Mouse (Mus musculus): ENCODE data around the gene Katna1. TPM values are rescaled to one million over a fixed set of nuclear protein-coding genes. Genes with fewer than 3 reads are reported as not detected.

Katna1 gene
- 34.1 and 45.5 TPM in 2 replicates for polyA plus RNA-seq (2015; fragmentation: Nextera tagmentation; extraction: Ambion mirVana)

- ATAC-seq (replicated peaks; ENCODE audit: extremely low read depth, insufficient read depth, low FRiP score) = peak; percentile 99
- H3K27me3 ChIP-seq (ENCODE audit: control insufficient read depth, insufficient read depth, low read length) = no peaks in the 10 kb centered on the region
- peak within 1 kb of the TSS; percentile 90 for H3K9ac ChIP-seq (ENCODE audit: low read length)
- H3K4me1 ChIP-seq (ENCODE audit: control insufficient read depth, insufficient read depth, low read length) = peaks cover 10% of the 10 kb centered on the region
- peak within 1 kb of the TSS; percentile 94 for H3K4me2 ChIP-seq (ENCODE audit: low read depth, low read length)
- peak within 1 kb of the TSS; percentile 83 for H3K27ac ChIP-seq (ENCODE audit: low read length)
- under 1% methylated on average over 49 of the region's 49 CpGs for WGBS
- no peaks in the 10 kb centered on the region for H3K9me3 ChIP-seq (replicated peaks; ENCODE audit: control insufficient read depth, low read length)
- peak within 1 kb of the TSS; percentile 97 for H3K4me3 ChIP-seq (ENCODE audit: low read length)
- H3K36me3 ChIP-seq (ENCODE audit: control insufficient read depth, insufficient read depth) = no peaks in the 10 kb centered on the region
Observed at GRCm38 (mm10) chr10:7725751-7726500, at the start of gene Katna1. Katna1 (plus strand) TSS chr10:7726000.

GRCm38 (mm10) chr10:7680731-7681301 lies 45.0 kb upstream of the Katna1 start, which contains the start of the genes Pcmt1 and Lats1:
Pcmt1 (minus strand) TSS chr10:7681136.
Lats1 (plus strand) TSS chr10:7681214.
- Histone ChIP-seq H3K4me3 (ENCODE audit: low read length) (peak within 1 kb of the TSS; percentile 95), H3K36me3 (ENCODE audit: control insufficient read depth, insufficient read depth) (peaks cover 18% of the 10 kb centered on the region), H3K27ac (ENCODE audit: low read length) (peak within 1 kb of the TSS; percentile 99), H3K9me3 (replicated peaks; ENCODE audit: control insufficient read depth, low read length) (no peaks in the 10 kb centered on the region), H3K4me2 (ENCODE audit: low read depth, low read length) (peak within 1 kb of the TSS; percentile 83), H3K27me3 (ENCODE audit: control insufficient read depth, insufficient read depth, low read length) (no peaks in the 10 kb centered on the region), H3K4me1 (ENCODE audit: control insufficient read depth, insufficient read depth, low read length) (peaks cover 26% of the 10 kb centered on the region), H3K9ac (ENCODE audit: low read length) (peak within 1 kb of the TSS; percentile 100)
- ATAC-seq (replicated peaks; ENCODE audit: extremely low read depth, insufficient read depth, low FRiP score) = peak; percentile 84
- WGBS = under 1% methylated on average over 65 of the region's 65 CpGs

- WGBS = under 1% methylated on average over 53 of the region's 64 CpGs
- Histone ChIP-seq H3K4me2 (ENCODE audit: low read depth, low read length) (peak overlapping the region; percentile 83), H3K9me3 (replicated peaks; ENCODE audit: control insufficient read depth, low read length) (no peaks in the 10 kb centered on the region), H3K9ac (ENCODE audit: low read length) (peak overlapping the region; percentile 100), H3K4me3 (ENCODE audit: low read length) (peak overlapping the region; percentile 95), H3K36me3 (ENCODE audit: control insufficient read depth, insufficient read depth) (peaks cover 12% of the 10 kb centered on the region; the same call in 1 of the 2 replicates), H3K4me1 (ENCODE audit: control insufficient read depth, insufficient read depth, low read length) (peaks cover 26% of the 10 kb centered on the region), H3K27ac (ENCODE audit: low read length) (peak overlapping the region; percentile 99), H3K27me3 (ENCODE audit: control insufficient read depth, insufficient read depth, low read length) (no peaks in the 10 kb centered on the region)
- peak; percentile 91 for ATAC-seq (replicated peaks; ENCODE audit: extremely low read depth, insufficient read depth, low FRiP score)
Observed at GRCm38 (mm10) chr10:7681343-7682025, 44.3 kb upstream of the Katna1 start.

- Histone ChIP-seq H3K9ac (ENCODE audit: low read length) (peak overlapping the region; percentile 100), H3K4me1 (ENCODE audit: control insufficient read depth, insufficient read depth, low read length) (peaks cover 28% of the 10 kb centered on the region), H3K36me3 (ENCODE audit: control insufficient read depth, insufficient read depth) (peaks cover 9% of the 10 kb centered on the region; the same call in 1 of the 2 replicates), H3K27me3 (ENCODE audit: control insufficient read depth, insufficient read depth, low read length) (no peaks in the 10 kb centered on the region), H3K4me2 (ENCODE audit: low read depth, low read length) (peak overlapping the region; percentile 83), H3K9me3 (replicated peaks; ENCODE audit: control insufficient read depth, low read length) (no peaks in the 10 kb centered on the region), H3K27ac (ENCODE audit: low read length) (0 out of 2 replicates have a peak overlapping the region, but pooled peaks have one; percentile 13), H3K4me3 (ENCODE audit: low read length) (peak overlapping the region; percentile 95)
- ATAC-seq (replicated peaks; ENCODE audit: extremely low read depth, insufficient read depth, low FRiP score) = no peak
- WGBS = 33% methylated on average over 3 of the region's 3 CpGs
Observed at GRCm38 (mm10) chr10:7682249-7682648, 43.6 kb upstream of the Katna1 start.

GRCm38 (mm10) chr10:7686902-7687301 lies 38.9 kb upstream of the Katna1 start:
- Histone ChIP-seq H3K9me3 (replicated peaks; ENCODE audit: control insufficient read depth, low read length) (no peaks in the 10 kb centered on the region), H3K27ac (ENCODE audit: low read length) (no peak overlapping the region), H3K4me3 (ENCODE audit: low read length) (no peak overlapping the region), H3K9ac (ENCODE audit: low read length) (no peak overlapping the region), H3K36me3 (ENCODE audit: control insufficient read depth, insufficient read depth) (peaks cover 9% of the 10 kb centered on the region; the same call in 1 of the 2 replicates), H3K27me3 (ENCODE audit: control insufficient read depth, insufficient read depth, low read length) (no peaks in the 10 kb centered on the region), H3K4me1 (ENCODE audit: control insufficient read depth, insufficient read depth, low read length) (peaks cover 24% of the 10 kb centered on the region), H3K4me2 (ENCODE audit: low read depth, low read length) (no peak overlapping the region)
- no peak for ATAC-seq (replicated peaks; ENCODE audit: extremely low read depth, insufficient read depth, low FRiP score)
- 74% methylated on average over 6 of the region's 6 CpGs for WGBS

GRCm38 (mm10) chr10:7695286-7695685 lies 30.5 kb upstream of the Katna1 start:
- Histone ChIP-seq H3K27ac (ENCODE audit: low read length) (no peak overlapping the region), H3K4me2 (ENCODE audit: low read depth, low read length) (no peak overlapping the region), H3K4me3 (ENCODE audit: low read length) (no peak overlapping the region), H3K4me1 (ENCODE audit: control insufficient read depth, insufficient read depth, low read length) (peaks cover 5% of the 10 kb centered on the region; the same call in 1 of the 2 replicates), H3K27me3 (ENCODE audit: control insufficient read depth, insufficient read depth, low read length) (no peaks in the 10 kb centered on the region), H3K9ac (ENCODE audit: low read length) (no peak overlapping the region), H3K9me3 (replicated peaks; ENCODE audit: control insufficient read depth, low read length) (no peaks in the 10 kb centered on the region), H3K36me3 (ENCODE audit: control insufficient read depth, insufficient read depth) (peaks cover 62% of the 10 kb centered on the region)
- ATAC-seq (replicated peaks; ENCODE audit: extremely low read depth, insufficient read depth, low FRiP score) = no peak

- no peaks in the 10 kb centered on the region for H3K4me1 ChIP-seq (ENCODE audit: control insufficient read depth, insufficient read depth, low read length)
- no peak overlapping the region for H3K27ac ChIP-seq (ENCODE audit: low read length)
- H3K27me3 ChIP-seq (ENCODE audit: control insufficient read depth, insufficient read depth, low read length) = no peaks in the 10 kb centered on the region
- H3K4me3 ChIP-seq (ENCODE audit: low read length) = no peak overlapping the region
- 74% methylated on average over 3 of the region's 3 CpGs for WGBS
- H3K4me2 ChIP-seq (ENCODE audit: low read depth, low read length) = no peak overlapping the region
- no peak overlapping the region for H3K9ac ChIP-seq (ENCODE audit: low read length)
- peaks cover 67% of the 10 kb centered on the region for H3K36me3 ChIP-seq (ENCODE audit: control insufficient read depth, insufficient read depth)
- ATAC-seq (replicated peaks; ENCODE audit: extremely low read depth, insufficient read depth, low FRiP score) = no peak
- H3K9me3 ChIP-seq (replicated peaks; ENCODE audit: control insufficient read depth, low read length) = no peaks in the 10 kb centered on the region
Observed at GRCm38 (mm10) chr10:7700120-7700519, 25.7 kb upstream of the Katna1 start.

- H3K9me3 ChIP-seq (replicated peaks; ENCODE audit: control insufficient read depth, low read length) = no peaks in the 10 kb centered on the region
- peaks cover 71% of the 10 kb centered on the region for H3K36me3 ChIP-seq (ENCODE audit: control insufficient read depth, insufficient read depth)
- no peak overlapping the region for H3K9ac ChIP-seq (ENCODE audit: low read length)
- no peak for ATAC-seq (replicated peaks; ENCODE audit: extremely low read depth, insufficient read depth, low FRiP score)
- no peaks in the 10 kb centered on the region for H3K4me1 ChIP-seq (ENCODE audit: control insufficient read depth, insufficient read depth, low read length)
- H3K27me3 ChIP-seq (ENCODE audit: control insufficient read depth, insufficient read depth, low read length) = no peaks in the 10 kb centered on the region
- no peak overlapping the region for H3K4me3 ChIP-seq (ENCODE audit: low read length)
- no peak overlapping the region for H3K4me2 ChIP-seq (ENCODE audit: low read depth, low read length)
- WGBS = 80% methylated on average over 6 of the region's 6 CpGs
- no peak overlapping the region for H3K27ac ChIP-seq (ENCODE audit: low read length)
Observed at GRCm38 (mm10) chr10:7702586-7702985, 23.2 kb upstream of the Katna1 start.

Measured in heart, embryonic 16.5 days (tissue).